Mouse (Mus musculus) liver, adult 2 months (tissue): ENCODE results near the gene Ppp1r17. TPM values are rescaled to one million over a fixed set of nuclear protein-coding genes. Genes with fewer than 3 reads are reported as not detected.

Experiments used
- DNase-seq: peaks from one replicate; pipeline ENCODE4 v3.0.0-alpha.2; 2011; ENCODE audit warnings: low read depth, low spot score; ENCODE audit errors: extremely low read depth
- H3K27ac ChIP-seq: fragments of 200-500 bp; replicated peaks from 2 replicates; pipeline ENCODE4 v1.5.1; 2012; ENCODE audit warnings: low read depth, mild to moderate bottlenecking, control low read depth, inconsistent platforms, low read length; ENCODE audit not compliant: insufficient read depth
- H3K27me3 ChIP-seq: fragments of 200-500 bp; 2 replicates; pipeline ENCODE4 v1.6.1; 2012; ENCODE audit warnings: mild to moderate bottlenecking, moderate library complexity, low read length, inconsistent platforms; ENCODE audit not compliant: control insufficient read depth, insufficient read depth
- H3K36me3 ChIP-seq: fragments of 200-500 bp; 2 replicates; pipeline ENCODE4 v1.6.1; 2012; ENCODE audit warnings: low read length, inconsistent platforms; ENCODE audit not compliant: control insufficient read depth, insufficient read depth
- H3K4me1 ChIP-seq: fragments of 200-500 bp; 2 replicates; pipeline ENCODE4 v1.6.1; 2011; ENCODE audit warnings: low read length; ENCODE audit not compliant: control insufficient read depth, insufficient read depth
- H3K4me3 ChIP-seq: fragments of 200-500 bp; 2 replicates; pipeline ENCODE4 v1.5.1; 2011; ENCODE audit warnings: low read depth, mild to moderate bottlenecking, control low read depth, low read length, moderate library complexity; ENCODE audit not compliant: insufficient read depth
- H3K79me2 ChIP-seq: fragments of 200-500 bp; 2 replicates; pipeline ENCODE4 v1.6.1; 2012; ENCODE audit warnings: inconsistent platforms, mild to moderate bottlenecking, low read length, moderate library complexity; ENCODE audit not compliant: control insufficient read depth, insufficient read depth
- H3K9ac ChIP-seq: fragments of 200-500 bp; 2 replicates; pipeline ENCODE4 v1.6.1; 2012; ENCODE audit warnings: low read depth, mild to moderate bottlenecking, control low read depth, inconsistent platforms, low read length
- CTCF ChIP-seq: fragments of 200-500 bp; IDR thresholded peaks from 2 replicates; pipeline ENCODE4 v1.5.1; 2011; ENCODE audit warnings: low read depth, low read length, control low read depth
- POLR2A ChIP-seq: fragments of 200-500 bp; IDR thresholded peaks from 2 replicates; pipeline ENCODE4 v1.6.1; 2011; ENCODE audit warnings: low read length, control low read depth; ENCODE audit not compliant: insufficient read depth; ENCODE audit errors: extremely low read depth
- WGBS: fragments of 180-500 bp; shearing (Covaris S2); methylation state at CpG from one replicate; pipeline ENCODE4 v1.1.7; 2018; 5-methylcytosine and 5-hydroxymethylcytosine counted together
- polyA plus RNA-seq: library from polyadenylated mRNA; depleted of rRNA; stranded (reverse); fragments of >200 nt; gene quantifications from 2 replicates; pipeline ENCODE4 v1.2.3, GENCODE M21; 2012
- total RNA-seq: library from RNA; depleted of rRNA; stranded (reverse); fragments of >200 nt; gene quantifications from 2 replicates; pipeline ENCODE4 v1.2.3, GENCODE M21; 2014

Gene Ppp1r17
- total and polyA plus RNA-seq, 2 experiments = not detected

- TF ChIP-seq CTCF (no peak), POLR2A (no peak)
- Histone ChIP-seq H3K27ac (no peak overlapping the region), H3K36me3 (no peaks in the 10 kb centered on the region), H3K27me3 (no peaks in the 10 kb centered on the region), H3K79me2 (no peaks in the 10 kb centered on the region), H3K9ac (no peak overlapping the region), H3K4me3 (no peak overlapping the region), H3K4me1 (no peaks in the 10 kb centered on the region)
- 57% methylated on average over 2 of the region's 2 CpGs for WGBS
- no peak for DNase-seq
Observed at GRCm38 (mm10) chr6:56025533-56025932, 8.2 kb downstream of the Ppp1r17 start.

- Histone ChIP-seq H3K4me3 (no peak overlapping the region), H3K9ac (no peak overlapping the region), H3K79me2 (no peaks in the 10 kb centered on the region), H3K4me1 (no peaks in the 10 kb centered on the region), H3K27me3 (no peaks in the 10 kb centered on the region), H3K27ac (no peak overlapping the region), H3K36me3 (no peaks in the 10 kb centered on the region)
- no peak for TF ChIP-seq POLR2A
- TF ChIP-seq CTCF = no peak
- 82% methylated on average over 6 of the region's 6 CpGs for WGBS
- no peak for DNase-seq
Observed at GRCm38 (mm10) chr6:56027318-56027717, 10.0 kb downstream of the Ppp1r17 start.

GRCm38 (mm10) chr6:56027966-56028365, 10.7 kb downstream of the Ppp1r17 start:
- no peaks in the 10 kb centered on the region for H3K4me1 ChIP-seq
- 81% methylated on average over 5 of the region's 5 CpGs for WGBS
- no peak overlapping the region for H3K4me3 ChIP-seq
- no peak for TF ChIP-seq CTCF
- no peak for DNase-seq
- H3K9ac ChIP-seq = no peak overlapping the region
- no peaks in the 10 kb centered on the region for H3K27me3 ChIP-seq
- H3K27ac ChIP-seq = no peak overlapping the region
- H3K36me3 ChIP-seq = no peaks in the 10 kb centered on the region
- H3K79me2 ChIP-seq = no peaks in the 10 kb centered on the region

- Histone ChIP-seq H3K79me2 (no peaks in the 10 kb centered on the region), H3K4me3 (no peak overlapping the region), H3K36me3 (no peaks in the 10 kb centered on the region), H3K9ac (no peak overlapping the region), H3K4me1 (no peaks in the 10 kb centered on the region), H3K27me3 (no peaks in the 10 kb centered on the region), H3K27ac (no peak overlapping the region)
- TF ChIP-seq POLR2A = no peak
- no peak for TF ChIP-seq CTCF
- 78% methylated on average over 5 of the region's 5 CpGs for WGBS
- DNase-seq = no peak
Observed at GRCm38 (mm10) chr6:56029986-56030385, 12.7 kb downstream of the Ppp1r17 start.

DNA sequence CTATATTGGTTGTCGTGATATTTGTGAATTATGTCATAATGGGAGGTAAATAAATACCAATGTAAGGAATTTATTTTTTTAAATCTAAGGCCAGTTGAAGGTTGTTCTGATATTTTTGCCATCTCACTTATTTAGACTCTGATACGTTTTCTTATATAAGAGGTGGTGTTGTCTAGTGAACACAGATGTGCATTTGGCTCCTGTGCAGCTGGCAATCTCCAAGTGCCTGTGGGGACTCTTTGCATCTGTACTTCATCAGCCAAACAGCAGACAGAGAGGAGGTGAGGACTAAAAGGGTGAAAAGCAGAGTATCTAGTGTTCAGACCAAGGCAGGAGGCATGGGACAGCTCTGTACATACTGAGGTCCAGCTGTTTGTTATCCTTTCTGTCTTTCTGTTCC, 14.9 kb downstream of the Ppp1r17 start:
- no peaks in the 10 kb centered on the region for H3K27me3 ChIP-seq
- H3K27ac ChIP-seq = no peak overlapping the region
- WGBS = 82% methylated on average over 2 of the region's 2 CpGs
- no peak overlapping the region for H3K4me3 ChIP-seq
- no peaks in the 10 kb centered on the region for H3K36me3 ChIP-seq
- DNase-seq = no peak
- no peak overlapping the region for H3K9ac ChIP-seq
- TF ChIP-seq POLR2A (no peak), CTCF (no peak)
- H3K4me1 ChIP-seq = no peaks in the 10 kb centered on the region
- no peaks in the 10 kb centered on the region for H3K79me2 ChIP-seq

GRCm38 (mm10) chr6:56035054-56035453, 17.8 kb downstream of the Ppp1r17 start:
- TF ChIP-seq CTCF (no peak), POLR2A (no peak)

More at GRCm38 (mm10) chr6:56035054-56035453, 17.8 kb downstream of the Ppp1r17 start:
- Histone ChIP-seq H3K27ac (no peak overlapping the region), H3K4me3 (no peak overlapping the region), H3K4me1 (no peaks in the 10 kb centered on the region), H3K36me3 (no peaks in the 10 kb centered on the region), H3K9ac (no peak overlapping the region), H3K27me3 (no peaks in the 10 kb centered on the region), H3K79me2 (no peaks in the 10 kb centered on the region)
- WGBS = 77% methylated on average over 10 of the region's 10 CpGs
- DNase-seq = no peak
